Mouse (Mus musculus): ENCODE data around the gene Clec10a. TPM values are rescaled to one million over a fixed set of nuclear protein-coding genes. Genes with fewer than 3 reads are reported as not detected.
"Not testable (repeated sequence)": the region's sequence is repeated elsewhere in the genome, so short reads cannot be mapped to it uniquely, and the experiment has no call there.

Gene Clec10a
- polyA plus RNA-seq (2014; fragmentation: Nextera tagmentation; extraction: Ambion mirVana): 1.1 TPM in 1 of 2 replicates, not detected in the other

DNA sequence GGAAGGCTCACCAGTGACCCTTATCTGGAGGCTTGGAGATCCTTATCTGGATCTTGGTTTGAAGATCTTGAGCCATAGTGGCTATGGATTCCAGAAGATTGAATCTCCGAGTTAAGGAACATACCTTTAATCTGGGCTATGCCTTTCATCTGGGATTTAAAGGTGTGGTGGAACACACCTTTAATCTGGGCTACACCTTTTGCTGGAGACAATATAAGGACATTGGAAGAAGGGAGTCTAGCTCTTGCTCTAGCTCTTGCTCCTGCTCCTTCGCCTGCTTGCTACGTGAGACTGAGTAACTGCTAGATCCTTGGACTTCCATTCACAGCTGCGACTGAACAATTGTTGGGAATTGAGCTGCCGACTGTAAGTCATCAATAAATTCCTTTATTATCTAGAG is at the start of gene Clec10a:
Gene Clec10a (plus strand): TSS at position 301 of the 400 bp plus-strand sequence.
- not testable (repeated sequence) for H3K27me3 ChIP-seq (ENCODE audit: control insufficient read depth, insufficient read depth, low read length); H3K4me3 ChIP-seq (ENCODE audit: low read depth, low read length); H3K4me2 ChIP-seq (ENCODE audit: low read depth, low read length); H3K9me3 ChIP-seq (ENCODE audit: control insufficient read depth, low read length); H3K9ac ChIP-seq (replicated peaks; ENCODE audit: low read depth, low read length); ATAC-seq (ENCODE audit: low read depth); H3K27ac ChIP-seq (ENCODE audit: low read depth, low read length); H3K36me3 ChIP-seq (ENCODE audit: control insufficient read depth, insufficient read depth, low read length); H3K4me1 ChIP-seq (ENCODE audit: control insufficient read depth, insufficient read depth, low read length)
- WGBS: no CpG with 5 or more reads among the region's 5 CpGs

DNA sequence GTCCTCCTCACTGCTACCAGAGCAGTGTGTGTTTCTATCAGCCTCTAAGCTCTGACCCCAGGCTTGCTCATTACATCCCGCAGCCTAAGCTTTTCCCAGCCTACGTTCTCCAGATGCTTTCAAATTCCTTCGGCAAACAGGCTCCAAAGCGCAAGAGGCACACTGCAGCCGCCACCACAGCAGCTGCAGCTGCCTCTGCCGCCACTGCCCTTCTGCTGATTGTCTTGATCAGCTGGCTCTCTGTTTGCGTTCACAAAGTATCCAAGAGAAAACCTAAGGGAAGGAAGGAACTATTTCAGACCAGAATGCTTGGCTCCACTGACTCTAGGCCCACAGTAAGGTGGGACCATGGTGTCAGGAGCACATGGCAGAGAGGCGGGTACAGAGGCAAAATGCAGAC is 48.9 kb upstream of the Clec10a start:
- Histone ChIP-seq H3K36me3 (ENCODE audit: control insufficient read depth, insufficient read depth, low read length) (no peaks in the 10 kb centered on the region), H3K4me2 (ENCODE audit: low read depth, low read length) (no peak overlapping the region), H3K27me3 (ENCODE audit: control insufficient read depth, insufficient read depth, low read length) (no peaks in the 10 kb centered on the region), H3K9ac (replicated peaks; ENCODE audit: low read depth, low read length) (no peak overlapping the region), H3K27ac (ENCODE audit: low read depth, low read length) (no peak overlapping the region), H3K9me3 (ENCODE audit: control insufficient read depth, low read length) (no peaks in the 10 kb centered on the region), H3K4me3 (ENCODE audit: low read depth, low read length) (no peak overlapping the region), H3K4me1 (ENCODE audit: control insufficient read depth, insufficient read depth, low read length) (no peaks in the 10 kb centered on the region)
- WGBS: 75% methylated on average over 8 of the region's 8 CpGs
- ATAC-seq (ENCODE audit: low read depth): no peak

DNA sequence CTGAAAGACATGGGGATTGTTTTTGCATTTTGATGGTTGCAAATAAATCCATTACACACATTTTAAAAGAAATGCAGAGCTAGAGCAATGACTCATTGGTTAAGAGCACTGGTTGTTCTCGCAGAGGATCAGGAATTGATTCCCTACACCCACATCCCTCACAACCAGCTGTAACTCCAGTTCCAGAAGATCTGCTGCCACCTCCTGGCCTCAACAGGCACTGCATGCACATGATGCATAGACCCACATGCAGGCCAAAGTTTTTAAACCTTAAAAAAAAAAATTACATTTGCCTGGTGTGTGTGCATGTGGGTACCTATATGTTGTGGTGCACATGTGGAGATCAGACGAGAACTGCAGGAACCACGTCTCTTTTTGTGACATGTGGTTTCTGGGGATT is 45.9 kb upstream of the Clec10a start:
- no peak for ATAC-seq (ENCODE audit: low read depth)
- H3K36me3 ChIP-seq (ENCODE audit: control insufficient read depth, insufficient read depth, low read length): no peaks in the 10 kb centered on the region
- H3K9ac ChIP-seq (replicated peaks; ENCODE audit: low read depth, low read length): no peak overlapping the region
- WGBS: 74% methylated on average over 3 of the region's 3 CpGs
- H3K9me3 ChIP-seq (ENCODE audit: control insufficient read depth, low read length): no peaks in the 10 kb centered on the region
- H3K27me3 ChIP-seq (ENCODE audit: control insufficient read depth, insufficient read depth, low read length): no peaks in the 10 kb centered on the region
- no peak overlapping the region for H3K4me3 ChIP-seq (ENCODE audit: low read depth, low read length)
- no peaks in the 10 kb centered on the region for H3K4me1 ChIP-seq (ENCODE audit: control insufficient read depth, insufficient read depth, low read length)
- H3K27ac ChIP-seq (ENCODE audit: low read depth, low read length): no peak overlapping the region
- no peak overlapping the region for H3K4me2 ChIP-seq (ENCODE audit: low read depth, low read length)

DNA sequence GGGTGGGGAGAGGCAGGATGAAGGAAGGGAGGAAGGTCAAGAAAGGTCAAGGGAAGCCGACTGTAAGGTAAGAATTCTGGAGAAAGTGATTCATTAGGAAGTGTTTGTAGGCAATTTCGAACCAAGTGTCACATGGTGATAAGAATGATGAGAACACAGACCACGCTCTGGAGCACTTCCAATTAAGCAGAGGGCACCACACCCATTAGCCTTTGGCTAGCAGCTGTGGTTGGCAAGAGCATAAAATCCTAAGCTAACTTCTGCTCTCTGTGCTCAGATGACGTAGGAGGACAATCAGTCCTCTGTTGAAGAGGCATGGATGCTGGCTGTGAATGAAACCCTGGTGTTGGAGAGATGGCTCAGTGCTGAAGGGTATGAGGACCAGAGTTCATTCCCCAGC is 41.4 kb upstream of the Clec10a start:
- Histone ChIP-seq H3K27ac (ENCODE audit: low read depth, low read length) (no peak overlapping the region), H3K36me3 (ENCODE audit: control insufficient read depth, insufficient read depth, low read length) (no peaks in the 10 kb centered on the region), H3K4me1 (ENCODE audit: control insufficient read depth, insufficient read depth, low read length) (no peaks in the 10 kb centered on the region), H3K4me3 (ENCODE audit: low read depth, low read length) (no peak overlapping the region), H3K27me3 (ENCODE audit: control insufficient read depth, insufficient read depth, low read length) (no peaks in the 10 kb centered on the region), H3K4me2 (ENCODE audit: low read depth, low read length) (no peak overlapping the region), H3K9me3 (ENCODE audit: control insufficient read depth, low read length) (no peaks in the 10 kb centered on the region), H3K9ac (replicated peaks; ENCODE audit: low read depth, low read length) (no peak overlapping the region)
- WGBS: 59% methylated on average over 4 of the region's 4 CpGs
- ATAC-seq (ENCODE audit: low read depth): no peak

DNA sequence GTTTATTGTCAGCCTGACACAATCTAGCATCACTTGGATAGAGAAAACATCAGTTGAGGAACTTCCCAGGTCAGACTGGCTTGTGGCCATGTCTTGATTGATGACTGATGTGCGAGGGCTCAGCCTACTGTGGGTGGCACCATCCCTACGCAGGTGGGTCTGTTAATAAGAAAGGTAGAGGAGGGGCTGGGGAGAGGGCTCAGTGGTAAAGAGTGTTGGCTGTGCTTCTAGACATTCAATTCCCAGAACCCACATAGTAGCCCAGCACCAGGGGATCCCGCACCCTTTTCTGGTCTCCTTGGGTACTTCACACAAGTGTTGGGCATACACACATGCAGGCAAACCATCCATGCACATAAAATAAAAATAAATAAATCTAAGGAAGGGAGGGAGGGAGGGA is 40.1 kb upstream of the Clec10a start:
- Histone ChIP-seq H3K27ac (ENCODE audit: low read depth, low read length) (no peak overlapping the region), H3K27me3 (ENCODE audit: control insufficient read depth, insufficient read depth, low read length) (no peaks in the 10 kb centered on the region), H3K9me3 (ENCODE audit: control insufficient read depth, low read length) (no peaks in the 10 kb centered on the region), H3K4me1 (ENCODE audit: control insufficient read depth, insufficient read depth, low read length) (no peaks in the 10 kb centered on the region), H3K4me3 (ENCODE audit: low read depth, low read length) (no peak overlapping the region), H3K4me2 (ENCODE audit: low read depth, low read length) (no peak overlapping the region), H3K9ac (replicated peaks; ENCODE audit: low read depth, low read length) (no peak overlapping the region), H3K36me3 (ENCODE audit: control insufficient read depth, insufficient read depth, low read length) (no peaks in the 10 kb centered on the region)
- WGBS: 91% methylated on average over 3 of the region's 3 CpGs
- ATAC-seq (ENCODE audit: low read depth): no peak

DNA sequence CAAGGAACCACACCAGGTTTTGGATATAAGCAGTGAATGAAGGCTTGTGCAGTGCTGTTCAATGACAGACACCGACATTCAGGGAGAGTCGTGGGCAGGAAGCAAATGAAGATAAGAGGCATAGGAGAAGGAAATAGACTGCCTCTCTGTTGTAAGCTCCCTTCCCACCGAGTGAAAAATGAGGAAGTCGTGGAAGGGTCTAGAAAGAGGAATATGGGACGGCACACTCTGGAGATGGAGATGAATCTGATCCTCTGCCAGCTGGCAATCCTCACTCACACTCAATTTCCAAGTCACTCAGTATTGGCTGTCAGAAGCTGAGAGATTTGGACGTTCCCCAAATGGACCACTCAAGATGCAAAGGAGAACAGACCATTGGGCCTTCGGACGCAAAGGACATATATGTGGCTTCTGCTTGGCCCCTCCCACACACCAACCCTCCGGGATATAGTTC is 26.0 kb upstream of the Clec10a start, which contains the start of gene Mgl2:
Gene Mgl2 (plus strand): TSS at position 404 of the 454 bp plus-strand sequence.
- Histone ChIP-seq H3K36me3 (ENCODE audit: control insufficient read depth, insufficient read depth, low read length) (no peaks in the 10 kb centered on the region), H3K9ac (replicated peaks; ENCODE audit: low read depth, low read length) (no peak within 1 kb of the TSS), H3K9me3 (ENCODE audit: control insufficient read depth, low read length) (no peaks in the 10 kb centered on the region), H3K4me1 (ENCODE audit: control insufficient read depth, insufficient read depth, low read length) (no peaks in the 10 kb centered on the region), H3K4me2 (ENCODE audit: low read depth, low read length) (no peak within 1 kb of the TSS), H3K4me3 (ENCODE audit: low read depth, low read length) (no peak within 1 kb of the TSS), H3K27me3 (ENCODE audit: control insufficient read depth, insufficient read depth, low read length) (no peaks in the 10 kb centered on the region), H3K27ac (ENCODE audit: low read depth, low read length) (no peak within 1 kb of the TSS)
- ATAC-seq (ENCODE audit: low read depth): no peak
- 85% methylated on average over 9 of the region's 9 CpGs for WGBS

DNA sequence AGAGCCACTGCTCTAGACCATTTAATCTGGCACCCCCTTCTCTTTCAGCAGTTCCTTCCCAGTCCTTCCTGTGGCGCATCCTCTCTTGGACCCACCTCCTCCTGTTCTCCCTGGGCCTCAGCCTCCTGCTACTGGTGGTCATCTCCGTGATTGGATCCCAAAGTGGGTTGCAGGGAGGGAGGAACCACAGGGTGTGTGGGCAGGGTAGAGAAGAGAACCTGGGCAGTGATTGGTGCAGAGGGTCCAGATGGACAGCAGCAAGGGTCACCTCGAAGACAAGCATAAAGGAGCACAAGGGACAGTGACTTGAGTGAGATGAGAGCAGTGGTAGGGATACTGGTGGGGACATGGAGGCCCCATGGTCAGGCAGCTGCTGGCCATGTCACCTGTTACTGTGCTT is 21.0 kb upstream of the Clec10a start:
- H3K4me3 ChIP-seq (ENCODE audit: low read depth, low read length); H3K9me3 ChIP-seq (ENCODE audit: control insufficient read depth, low read length); H3K27ac ChIP-seq (ENCODE audit: low read depth, low read length); H3K27me3 ChIP-seq (ENCODE audit: control insufficient read depth, insufficient read depth, low read length); ATAC-seq (ENCODE audit: low read depth); H3K36me3 ChIP-seq (ENCODE audit: control insufficient read depth, insufficient read depth, low read length); H3K4me1 ChIP-seq (ENCODE audit: control insufficient read depth, insufficient read depth, low read length); H3K4me2 ChIP-seq (ENCODE audit: low read depth, low read length); H3K9ac ChIP-seq (replicated peaks; ENCODE audit: low read depth, low read length): not testable (repeated sequence)
- whole genome bisulfite sequencing: 78% methylated on average over 3 of the region's 3 CpGs

DNA sequence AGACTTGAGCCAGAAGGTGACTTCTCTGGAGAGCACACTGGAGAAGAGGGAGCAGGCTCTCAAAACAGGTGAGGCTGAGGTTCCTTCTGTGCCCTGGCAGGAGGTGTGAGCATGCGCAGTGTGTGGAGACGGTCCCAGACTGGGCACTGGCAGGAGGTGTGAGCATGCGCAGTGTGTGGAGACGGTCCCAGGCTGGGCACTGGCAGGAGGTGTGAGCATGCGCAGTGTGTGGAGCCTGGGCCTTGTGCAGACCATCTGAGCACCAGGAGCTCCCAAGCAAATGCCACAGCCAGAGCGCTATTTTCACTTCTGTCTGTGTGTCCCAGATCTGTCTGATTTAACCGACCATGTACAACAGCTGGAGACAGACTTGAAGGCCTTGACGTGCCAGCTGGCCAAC is 20.1 kb upstream of the Clec10a start:
- whole genome bisulfite sequencing: 92% methylated on average over 8 of the region's 8 CpGs
- not testable (repeated sequence) for H3K27ac ChIP-seq (ENCODE audit: low read depth, low read length); H3K4me1 ChIP-seq (ENCODE audit: control insufficient read depth, insufficient read depth, low read length); H3K9me3 ChIP-seq (ENCODE audit: control insufficient read depth, low read length); H3K36me3 ChIP-seq (ENCODE audit: control insufficient read depth, insufficient read depth, low read length); H3K4me3 ChIP-seq (ENCODE audit: low read depth, low read length); H3K27me3 ChIP-seq (ENCODE audit: control insufficient read depth, insufficient read depth, low read length); H3K9ac ChIP-seq (replicated peaks; ENCODE audit: low read depth, low read length); ATAC-seq (ENCODE audit: low read depth); H3K4me2 ChIP-seq (ENCODE audit: low read depth, low read length)

DNA sequence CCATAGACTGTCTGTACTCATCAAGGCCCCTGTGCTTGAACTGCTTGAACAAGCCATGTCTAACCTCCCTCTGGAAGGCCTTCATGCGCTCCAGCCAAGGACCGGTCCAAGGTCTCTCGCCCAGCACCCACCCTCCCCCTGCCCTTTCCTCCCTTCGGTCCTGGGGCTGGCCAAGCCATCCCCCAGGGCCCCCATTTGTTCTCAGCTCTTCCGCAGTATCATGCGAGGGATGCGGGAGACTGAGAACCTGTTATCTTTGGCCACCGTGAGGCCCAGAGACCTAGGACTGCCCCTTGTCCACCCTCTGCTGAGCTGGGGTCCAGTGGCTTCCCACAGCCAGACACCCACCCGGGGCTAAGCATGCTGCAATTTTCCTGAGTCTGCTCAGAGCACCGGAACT is 16.8 kb upstream of the Clec10a start:
- H3K27ac ChIP-seq (ENCODE audit: low read depth, low read length): no peak overlapping the region

DNA sequence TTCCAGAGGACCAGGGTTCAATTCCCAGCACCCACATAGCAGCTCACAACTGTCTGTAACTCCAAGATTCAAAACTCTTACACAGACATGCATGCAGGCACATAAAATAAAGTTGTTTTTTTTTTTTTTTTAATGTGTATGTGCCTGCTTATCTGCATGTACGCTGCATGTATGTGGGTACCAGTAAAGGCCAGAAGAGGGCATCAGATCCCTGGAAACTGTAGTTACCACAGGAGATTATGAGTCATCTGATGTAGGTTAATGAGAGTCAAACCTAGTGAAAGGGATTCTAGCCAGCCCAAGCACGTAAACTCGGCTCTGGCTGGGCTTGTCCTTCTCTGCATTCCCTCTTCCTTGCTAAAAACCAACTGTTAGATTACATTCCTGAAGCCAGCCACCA is 4.9 kb upstream of the Clec10a start:
- Histone ChIP-seq H3K9me3 (ENCODE audit: control insufficient read depth, low read length) (no peaks in the 10 kb centered on the region), H3K36me3 (ENCODE audit: control insufficient read depth, insufficient read depth, low read length) (no peaks in the 10 kb centered on the region), H3K27me3 (ENCODE audit: control insufficient read depth, insufficient read depth, low read length) (no peaks in the 10 kb centered on the region), H3K9ac (replicated peaks; ENCODE audit: low read depth, low read length) (no peak overlapping the region), H3K4me1 (ENCODE audit: control insufficient read depth, insufficient read depth, low read length) (no peaks in the 10 kb centered on the region), H3K4me3 (ENCODE audit: low read depth, low read length) (no peak overlapping the region), H3K27ac (ENCODE audit: low read depth, low read length) (no peak overlapping the region), H3K4me2 (ENCODE audit: low read depth, low read length) (no peak overlapping the region)
- 63% methylated on average over 3 of the region's 3 CpGs for WGBS
- no peak for ATAC-seq (ENCODE audit: low read depth)

More for the DNA sequence above, 16.8 kb upstream of the Clec10a start:
- Histone ChIP-seq H3K9ac (replicated peaks; ENCODE audit: low read depth, low read length) (no peak overlapping the region), H3K4me3 (ENCODE audit: low read depth, low read length) (no peak overlapping the region), H3K36me3 (ENCODE audit: control insufficient read depth, insufficient read depth, low read length) (no peaks in the 10 kb centered on the region), H3K27me3 (ENCODE audit: control insufficient read depth, insufficient read depth, low read length) (no peaks in the 10 kb centered on the region), H3K9me3 (ENCODE audit: control insufficient read depth, low read length) (no peaks in the 10 kb centered on the region), H3K4me2 (ENCODE audit: low read depth, low read length) (no peak overlapping the region), H3K4me1 (ENCODE audit: control insufficient read depth, insufficient read depth, low read length) (no peaks in the 10 kb centered on the region)
- WGBS: 91% methylated on average over 10 of the region's 10 CpGs
- ATAC-seq (ENCODE audit: low read depth): no peak

Measured in neural tube, embryonic 14.5 days (tissue).